Mouse (Mus musculus): ENCODE results near the gene Rmi1. TPM values are rescaled to one million over a fixed set of nuclear protein-coding genes. Genes with fewer than 3 reads are reported as not detected.
"Not testable (repeated sequence)": the region's sequence is repeated elsewhere in the genome, so short reads cannot be mapped to it uniquely, and the experiment has no call there.

Rmi1 gene
- polyA plus RNA-seq (2012; ENCODE audit: insufficient read depth, insufficient read length, missing spikeins) = 25.1 and 25.4 TPM in 2 replicates

DNA sequence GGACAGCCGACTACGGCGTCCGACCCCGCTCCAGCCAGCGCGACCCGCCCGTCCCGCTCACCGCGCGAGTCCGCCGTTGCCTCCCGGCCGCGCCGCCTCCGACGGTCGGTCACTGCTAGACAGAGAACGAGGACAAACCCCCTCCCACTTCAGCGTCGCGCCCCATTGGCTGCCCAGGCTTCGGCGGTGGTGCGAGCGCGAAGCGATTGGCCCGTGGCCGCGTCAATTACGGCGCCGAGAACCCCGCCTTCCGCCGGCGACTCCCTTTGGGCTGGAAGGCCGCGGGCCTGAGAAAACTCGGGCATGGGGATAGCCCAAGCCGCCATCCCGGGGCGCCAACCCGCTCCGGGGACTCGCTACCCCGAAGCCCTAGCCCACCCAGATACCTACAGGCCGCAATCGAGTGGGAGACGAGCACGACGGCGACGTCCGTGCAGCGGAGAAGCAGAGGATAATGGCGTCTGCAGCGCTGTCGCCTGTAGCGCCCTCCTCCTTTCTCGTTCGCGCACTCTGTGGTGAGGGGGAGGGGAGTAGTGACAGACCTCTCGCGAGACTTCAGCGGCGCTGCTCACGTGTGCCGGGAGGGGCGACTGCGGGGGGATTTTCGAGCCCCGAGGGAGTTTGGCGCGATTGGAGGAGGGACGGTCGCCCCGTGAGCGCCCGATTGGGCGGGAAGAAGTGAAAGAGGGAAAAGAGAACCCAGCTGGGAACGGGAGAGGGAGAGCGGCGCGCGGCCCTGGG, at the start of gene Rmi1:
Rmi1 (plus strand) TSS at position 246 of the 741 bp plus-strand sequence.
- H3K27ac ChIP-seq (ENCODE audit: insufficient read depth, low read depth, low read length) = peak within 1 kb of the TSS; percentile 96
- H3K4me1 ChIP-seq (ENCODE audit: control insufficient read depth, insufficient read depth, low read length) = peaks cover 11% of the 10 kb centered on the region
- H3K4me3 ChIP-seq (ENCODE audit: insufficient read depth, low read length) = peak within 1 kb of the TSS; percentile 93
- no peak for TF ChIP-seq CTCF (IDR thresholded peaks at IDR 0.05; ENCODE audit: low read depth, low read length)
- TF ChIP-seq POLR2A (IDR thresholded peaks at IDR 0.05; ENCODE audit: borderline replicate concordance, low read depth, low read length) = no peak

- H3K4me3 ChIP-seq (ENCODE audit: insufficient read depth, low read length) = no peak overlapping the region
- H3K27ac ChIP-seq (ENCODE audit: insufficient read depth, low read depth, low read length) = no peak overlapping the region
- no peak for TF ChIP-seq POLR2A (IDR thresholded peaks at IDR 0.05; ENCODE audit: borderline replicate concordance, low read depth, low read length)
- TF ChIP-seq CTCF (IDR thresholded peaks at IDR 0.05; ENCODE audit: low read depth, low read length) = no peak
- H3K4me1 ChIP-seq (ENCODE audit: control insufficient read depth, insufficient read depth, low read length) = 0 out of 2 replicates have a peak, but pooled peaks cover 2% of the 10 kb centered on the region
These were observed 49.1 kb upstream of the Rmi1 start for GRCm38 (mm10) chr13:58352996-58353395.

DNA sequence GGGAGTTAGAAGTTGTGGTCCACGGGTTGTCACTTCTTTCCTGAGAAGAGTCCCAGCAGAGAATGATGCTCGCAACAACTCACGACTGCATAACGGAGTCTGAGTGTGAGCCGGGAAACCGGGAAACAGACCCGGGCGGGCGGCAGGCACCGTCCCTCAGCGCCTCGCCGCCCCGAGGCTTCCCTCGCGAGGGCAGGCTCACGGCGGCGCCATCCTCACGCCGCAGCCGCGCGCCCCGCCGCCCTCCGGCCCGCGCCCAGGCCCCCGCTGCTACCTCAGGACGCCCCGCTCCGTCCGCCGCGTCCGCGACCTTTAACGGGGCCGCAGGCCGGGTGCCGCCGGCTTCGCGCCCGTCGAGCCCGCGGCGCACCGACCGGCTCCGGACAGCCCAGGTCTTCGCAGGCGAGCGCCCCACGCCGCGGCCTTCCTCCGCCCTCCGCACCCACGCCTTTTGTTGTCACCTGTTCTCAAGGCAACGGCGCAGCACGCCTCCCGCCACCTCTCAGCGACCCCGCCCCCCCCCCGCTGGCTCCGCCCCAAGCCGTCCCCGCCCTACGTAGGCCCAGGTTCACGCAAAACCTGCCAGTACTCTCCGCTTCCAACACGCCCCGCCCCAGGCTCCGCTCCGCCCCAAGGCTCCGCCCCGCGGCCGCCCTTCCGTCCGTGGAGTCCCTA, 43.3 kb upstream of the Rmi1 start, which contains the start of gene Kif27:
Kif27 (minus strand) TSS at position 494 of the 675 bp plus-strand sequence.
- H3K4me1 ChIP-seq (ENCODE audit: control insufficient read depth, insufficient read depth, low read length) = no peaks in the 10 kb centered on the region
- H3K27ac ChIP-seq (ENCODE audit: insufficient read depth, low read depth, low read length) = no peak within 1 kb of the TSS
- H3K4me3 ChIP-seq (ENCODE audit: insufficient read depth, low read length) = peak within 1 kb of the TSS; percentile 63
- TF ChIP-seq CTCF (IDR thresholded peaks at IDR 0.05; ENCODE audit: low read depth, low read length) (no peak), POLR2A (IDR thresholded peaks at IDR 0.05; ENCODE audit: borderline replicate concordance, low read depth, low read length) (no peak)

GRCm38 (mm10) chr13:58359304-58359653, 42.8 kb upstream of the Rmi1 start:
- H3K27ac ChIP-seq (ENCODE audit: insufficient read depth, low read depth, low read length) = no peak overlapping the region
- H3K4me3 ChIP-seq (ENCODE audit: insufficient read depth, low read length) = peak overlapping the region; percentile 49
- H3K4me1 ChIP-seq (ENCODE audit: control insufficient read depth, insufficient read depth, low read length) = no peaks in the 10 kb centered on the region
- no peak for TF ChIP-seq CTCF (IDR thresholded peaks at IDR 0.05; ENCODE audit: low read depth, low read length)
- TF ChIP-seq POLR2A (IDR thresholded peaks at IDR 0.05; ENCODE audit: borderline replicate concordance, low read depth, low read length) = no peak

DNA sequence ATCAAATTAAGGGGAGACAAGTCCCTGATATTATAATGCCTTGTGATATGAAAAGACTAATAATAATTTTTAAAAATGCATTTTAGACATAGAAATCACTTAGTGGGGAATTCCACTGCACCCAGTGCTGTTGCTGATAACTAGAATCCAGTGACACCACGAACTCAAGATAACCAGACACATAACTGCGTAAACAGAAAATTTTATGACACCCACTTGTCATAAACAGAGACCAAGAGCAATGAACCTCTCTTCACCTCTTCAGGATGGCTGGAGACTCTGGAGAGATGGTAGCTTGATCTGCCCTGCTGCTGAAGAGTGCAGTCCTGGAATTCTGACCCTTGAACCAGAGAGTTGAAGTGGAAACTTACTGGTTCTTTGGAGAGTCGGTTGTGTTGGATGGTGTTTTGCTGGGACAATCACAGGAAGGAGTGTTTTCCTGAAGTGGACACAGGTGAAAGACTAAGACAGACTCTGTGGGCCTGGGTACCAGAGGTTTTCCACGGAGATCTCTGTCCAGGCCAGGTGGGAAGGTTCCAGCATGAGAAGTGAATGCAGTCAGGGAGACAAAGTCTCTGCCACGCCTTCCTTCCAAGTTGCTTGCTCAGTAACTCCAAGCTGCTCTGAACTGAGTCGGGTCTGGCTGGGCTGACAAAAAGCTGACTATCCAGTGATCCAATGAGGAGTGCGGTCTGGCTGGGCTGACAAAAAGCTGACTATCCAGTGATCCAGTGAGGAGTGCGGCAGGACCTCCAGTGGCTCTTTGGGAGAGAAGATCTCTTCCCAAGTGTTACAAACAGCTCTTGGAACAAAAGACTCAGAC, 37.5 kb upstream of the Rmi1 start:
- TF ChIP-seq CTCF (IDR thresholded peaks at IDR 0.05; ENCODE audit: low read depth, low read length) (no peak), POLR2A (IDR thresholded peaks at IDR 0.05; ENCODE audit: borderline replicate concordance, low read depth, low read length) (no peak)
- H3K27ac ChIP-seq (ENCODE audit: insufficient read depth, low read depth, low read length) = no peak overlapping the region
- H3K4me3 ChIP-seq (ENCODE audit: insufficient read depth, low read length) = no peak overlapping the region
- H3K4me1 ChIP-seq (ENCODE audit: control insufficient read depth, insufficient read depth, low read length) = peaks cover 9% of the 10 kb centered on the region

- not testable (repeated sequence) for H3K4me3 ChIP-seq (ENCODE audit: insufficient read depth, low read length); H3K4me1 ChIP-seq (ENCODE audit: control insufficient read depth, insufficient read depth, low read length); H3K27ac ChIP-seq (ENCODE audit: insufficient read depth, low read depth, low read length)
These were observed 36.9 kb upstream of the Rmi1 start for GRCm38 (mm10) chr13:58365179-58365578.

DNA sequence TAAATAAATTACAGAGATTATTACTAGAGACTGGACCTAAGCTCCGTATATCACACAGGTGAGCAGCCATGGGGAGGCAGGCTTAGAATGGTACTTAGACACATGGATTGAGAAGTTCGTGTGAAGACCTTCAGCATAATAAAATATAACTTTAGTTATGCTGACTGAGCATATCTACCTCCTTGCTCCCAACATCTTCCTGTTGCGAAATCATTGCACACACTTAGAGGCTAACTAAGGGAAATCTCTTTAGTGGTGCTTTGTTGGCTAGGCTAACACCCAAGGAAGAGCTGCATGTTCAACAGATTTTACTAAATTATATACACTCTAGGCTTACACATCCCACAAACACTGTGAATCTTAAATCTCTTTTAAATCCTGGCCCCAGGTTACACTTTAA, 35.7 kb upstream of the Rmi1 start:
- TF ChIP-seq CTCF (IDR thresholded peaks at IDR 0.05; ENCODE audit: low read depth, low read length) (no peak), POLR2A (IDR thresholded peaks at IDR 0.05; ENCODE audit: borderline replicate concordance, low read depth, low read length) (no peak)
- Histone ChIP-seq H3K27ac (ENCODE audit: insufficient read depth, low read depth, low read length) (no peak overlapping the region), H3K4me1 (ENCODE audit: control insufficient read depth, insufficient read depth, low read length) (peaks cover 9% of the 10 kb centered on the region), H3K4me3 (ENCODE audit: insufficient read depth, low read length) (no peak overlapping the region)

- H3K27ac ChIP-seq (ENCODE audit: insufficient read depth, low read depth, low read length) = no peak overlapping the region
- no peak overlapping the region for H3K4me3 ChIP-seq (ENCODE audit: insufficient read depth, low read length)
- TF ChIP-seq CTCF (IDR thresholded peaks at IDR 0.05; ENCODE audit: low read depth, low read length) = no peak
- no peak for TF ChIP-seq POLR2A (IDR thresholded peaks at IDR 0.05; ENCODE audit: borderline replicate concordance, low read depth, low read length)
- peaks cover 9% of the 10 kb centered on the region for H3K4me1 ChIP-seq (ENCODE audit: control insufficient read depth, insufficient read depth, low read length)
These were observed 34.4 kb upstream of the Rmi1 start for GRCm38 (mm10) chr13:58367641-58368040.

DNA sequence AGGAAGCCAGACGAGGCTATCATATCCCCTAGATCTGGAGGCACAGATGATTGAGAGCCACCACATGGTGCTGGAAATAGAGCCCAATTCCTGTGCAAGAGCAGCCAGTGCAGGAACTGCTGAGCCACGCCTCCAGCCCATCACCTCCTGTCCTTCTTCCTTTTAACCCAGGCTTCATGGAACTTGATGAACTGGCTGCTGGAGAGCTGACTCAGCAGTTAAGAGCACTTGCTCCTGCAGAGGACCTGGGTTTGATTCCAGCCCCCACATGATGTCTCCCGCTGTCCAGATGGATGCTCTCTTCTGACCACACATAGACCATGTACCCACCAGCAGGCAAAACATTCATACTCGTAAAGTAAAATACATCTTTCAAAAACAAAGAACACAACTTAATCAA, 33.2 kb upstream of the Rmi1 start:
- Histone ChIP-seq H3K27ac (ENCODE audit: insufficient read depth, low read depth, low read length) (no peak overlapping the region), H3K4me1 (ENCODE audit: control insufficient read depth, insufficient read depth, low read length) (peaks cover 9% of the 10 kb centered on the region), H3K4me3 (ENCODE audit: insufficient read depth, low read length) (no peak overlapping the region)
- TF ChIP-seq POLR2A (IDR thresholded peaks at IDR 0.05; ENCODE audit: borderline replicate concordance, low read depth, low read length) (no peak), CTCF (IDR thresholded peaks at IDR 0.05; ENCODE audit: low read depth, low read length) (no peak)

Measured in bone marrow macrophage, adult 2 months (primary cell).